Mouse (Mus musculus): ENCODE results near the gene Dll3. TPM values are rescaled to one million over a fixed set of nuclear protein-coding genes. Genes with fewer than 3 reads are reported as not detected.
"Not testable (repeated sequence)": the region's sequence is repeated elsewhere in the genome, so short reads cannot be mapped to it uniquely, and the experiment has no call there.

Gene Dll3
- polyA plus RNA-seq, 1 experiment: 2.6 TPM

DNA sequence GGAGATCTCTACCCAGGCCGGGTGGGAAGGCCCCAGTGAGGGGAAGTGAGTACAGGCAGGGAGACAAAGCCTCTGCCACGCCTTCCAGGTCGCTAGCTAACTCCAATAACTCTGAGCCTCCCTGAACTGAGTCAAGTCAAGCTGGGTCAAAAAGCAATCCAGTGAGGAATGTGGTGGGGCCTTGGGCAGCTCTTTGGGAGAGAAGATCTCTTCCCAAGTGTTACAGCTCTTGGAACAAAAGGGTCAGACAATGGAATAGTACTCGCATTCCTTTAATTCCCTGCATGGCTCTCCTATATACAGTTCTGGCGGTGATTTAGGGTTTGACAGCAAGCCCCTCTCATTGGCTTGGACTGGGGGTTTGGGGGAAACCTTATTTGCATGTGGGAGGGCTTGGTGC, 39.2 kb downstream of the Dll3 start:
- DNase-seq (ENCODE audit: extremely low spot score in 1 of 2, low spot score in 1 of 2): no peak

DNA sequence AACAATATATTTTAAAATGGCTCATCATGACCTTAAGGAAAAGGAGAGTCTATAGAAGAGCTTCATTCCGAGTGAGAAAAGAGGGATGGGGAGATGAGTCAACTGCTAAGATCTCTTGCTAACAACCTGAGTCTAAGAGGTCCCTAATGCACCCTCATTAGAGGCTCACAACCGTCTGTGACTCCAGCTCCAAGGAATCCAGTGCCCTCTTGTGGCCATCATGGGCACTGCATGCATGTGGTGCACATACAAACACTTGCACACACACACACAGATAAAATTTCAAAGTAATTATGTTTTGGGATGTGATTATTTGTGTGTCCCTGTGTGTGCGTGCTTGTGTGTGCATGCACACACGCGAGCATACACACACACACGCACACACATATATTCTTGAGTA, 46.6 kb downstream of the Dll3 start:
- no peak for DNase-seq (ENCODE audit: extremely low spot score in 1 of 2, low spot score in 1 of 2)

DNA sequence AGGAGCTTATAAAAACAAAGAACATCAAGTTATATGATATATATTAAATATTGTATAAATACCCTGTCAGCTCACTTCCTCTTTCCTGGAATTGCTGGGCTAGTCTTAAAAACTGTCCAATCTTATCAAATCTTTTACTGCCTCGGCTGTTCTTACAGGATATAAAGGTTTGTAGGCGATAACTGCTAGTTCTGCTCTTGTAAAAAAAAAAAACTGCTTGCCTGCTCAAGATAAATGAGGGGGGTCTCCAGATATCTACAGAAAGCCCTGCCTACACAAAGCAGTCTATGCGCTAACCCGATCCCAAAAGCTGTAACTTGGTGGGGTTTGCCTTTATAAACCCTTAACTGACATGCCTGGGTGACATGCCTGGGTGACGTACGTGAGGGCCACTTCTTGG, 47.4 kb downstream of the Dll3 start:
- DNase-seq (ENCODE audit: extremely low spot score in 1 of 2, low spot score in 1 of 2): no peak

DNA sequence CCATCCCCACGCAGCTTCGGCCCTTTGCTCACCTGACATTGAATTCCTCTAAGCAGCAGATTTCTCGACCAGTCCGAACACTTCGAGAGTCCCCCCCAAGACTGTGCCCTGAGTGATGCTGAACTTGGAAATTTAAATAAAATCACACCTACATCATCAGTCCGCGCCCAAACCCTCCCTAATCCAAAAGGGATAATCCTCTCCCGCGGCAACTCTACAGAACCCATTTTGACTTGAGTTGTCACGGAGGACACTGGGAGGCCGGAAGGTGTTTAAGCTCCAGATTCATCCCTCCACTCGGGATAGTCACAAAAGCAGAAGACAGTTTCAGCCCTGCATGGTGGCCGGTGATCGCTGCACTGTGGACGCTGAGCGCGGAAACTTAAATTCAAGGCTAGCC, 50.1 kb downstream of the Dll3 start:
- DNase-seq (ENCODE audit: extremely low spot score in 1 of 2, low spot score in 1 of 2): no peak

DNA sequence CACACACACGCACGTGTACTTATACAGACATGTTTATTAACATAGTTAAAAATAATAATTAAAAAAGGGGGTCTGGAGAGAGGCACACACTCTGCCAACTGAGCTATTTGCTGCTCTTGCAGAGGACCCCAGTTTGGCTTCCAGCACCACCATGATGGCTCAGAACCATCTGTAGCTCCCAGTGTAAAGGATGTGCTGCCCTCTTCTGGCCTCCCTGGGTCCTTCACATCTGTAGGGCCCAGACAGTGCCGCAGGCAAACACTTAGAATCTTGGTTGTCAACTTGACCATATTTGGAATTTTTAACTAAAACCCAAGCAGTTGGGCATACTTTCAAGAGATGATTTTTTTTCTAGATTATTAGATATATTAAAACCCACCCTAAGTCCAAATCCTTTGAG, 53.1 kb downstream of the Dll3 start:
- no peak for DNase-seq (ENCODE audit: extremely low spot score in 1 of 2, low spot score in 1 of 2)

DNA sequence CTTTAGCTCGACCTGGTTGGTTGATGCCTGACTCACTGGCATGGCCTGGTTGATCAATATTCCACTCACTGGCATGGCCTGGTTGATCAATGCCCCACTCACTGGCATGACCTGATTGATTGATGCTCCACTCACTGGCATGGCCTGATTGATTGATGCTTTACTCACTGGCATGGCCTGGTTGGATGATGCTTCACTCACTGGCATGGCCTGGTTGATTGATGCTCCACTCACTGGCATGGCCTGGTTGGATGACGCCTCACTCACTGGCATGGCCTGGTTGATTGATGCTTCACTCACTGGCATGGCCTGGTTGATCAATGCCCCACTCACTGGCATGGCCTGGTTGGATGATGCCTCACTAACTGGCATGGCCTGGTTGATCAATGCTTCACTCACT, 58.1 kb downstream of the Dll3 start:
- not testable (repeated sequence) for DNase-seq (ENCODE audit: extremely low spot score in 1 of 2, low spot score in 1 of 2)

Other genes starting within 250 kb of the Dll3 start
- 0.25 and 0.32 TPM in 2 replicates for gene Fcgbp, start 231.0 kb downstream of the Dll3 start, polyA plus RNA-seq (2012; rRNA removed)
- 0.02 TPM in 1 of 2 replicates, not detected in the other for gene 9530053A07Rik, start 172.8 kb downstream of the Dll3 start, polyA plus RNA-seq (2012; rRNA removed)
- 90.7 and 99.6 TPM in 2 replicates for gene Fbl, start 132.5 kb downstream of the Dll3 start, polyA plus RNA-seq (2012; rRNA removed)
- 34.0 and 36.2 TPM in 2 replicates for gene Dyrk1b, start 122.8 kb downstream of the Dll3 start, polyA plus RNA-seq (2012; rRNA removed)
- gene Eid2, start 34.4 kb downstream of the Dll3 start, polyA plus RNA-seq (2012; rRNA removed): 56.5 and 57.0 TPM in 2 replicates
- 29.7 and 32.9 TPM in 2 replicates for gene Eid2b, start 24.5 kb downstream of the Dll3 start, polyA plus RNA-seq (2012; rRNA removed)
- 1.7 and 1.8 TPM in 2 replicates for gene Selenov, start 11.1 kb downstream of the Dll3 start, polyA plus RNA-seq (2012; rRNA removed)
- gene Timm50, start 9.8 kb upstream of the Dll3 start, polyA plus RNA-seq (2012; rRNA removed): 53.0 and 58.6 TPM in 2 replicates
- 114 and 117 TPM in 2 replicates for gene Supt5, start 36.5 kb upstream of the Dll3 start, polyA plus RNA-seq (2012; rRNA removed)
- gene Rps16, start 48.4 kb upstream of the Dll3 start, polyA plus RNA-seq (2012; rRNA removed): 618 and 661 TPM in 2 replicates
- gene Plekhg2, start 70.4 kb upstream of the Dll3 start, polyA plus RNA-seq (2012; rRNA removed): 4.3 and 6.3 TPM in 2 replicates
- gene Zfp36, start 78.0 kb upstream of the Dll3 start, polyA plus RNA-seq (2012; rRNA removed): 3.1 and 3.9 TPM in 2 replicates
- 32.8 and 39.2 TPM in 2 replicates for gene Med29, start 90.5 kb upstream of the Dll3 start, polyA plus RNA-seq (2012; rRNA removed)
- gene Paf1, start 90.7 kb upstream of the Dll3 start, polyA plus RNA-seq (2012; rRNA removed): 149 and 182 TPM in 2 replicates
- 4.0 and 5.2 TPM in 2 replicates for gene Gmfg, start 135.2 kb upstream of the Dll3 start, polyA plus RNA-seq (2012; rRNA removed)
- gene Lrfn1, start 149.7 kb upstream of the Dll3 start, polyA plus RNA-seq (2012; rRNA removed): 39.9 and 40.4 TPM in 2 replicates
- gene Ifnl2, start 208.2 kb upstream of the Dll3 start, polyA plus RNA-seq (2012; rRNA removed): not detected in 2 replicates
- gene Ifnl3, start 220.6 kb upstream of the Dll3 start, polyA plus RNA-seq (2012; rRNA removed): not detected in 2 replicates
- gene Sycn, start 238.6 kb upstream of the Dll3 start, polyA plus RNA-seq (2012; rRNA removed): 0.40 TPM in 1 of 2 replicates, not detected in the other
- 1.1 and 2.1 TPM in 2 replicates for gene Nccrp1, start 245.0 kb upstream of the Dll3 start, polyA plus RNA-seq (2012; rRNA removed)